Mouse (Mus musculus) Patski (cell line): ENCODE measurements around the gene Irak1bp1. TPM values are rescaled to one million over a fixed set of nuclear protein-coding genes. Genes with fewer than 3 reads are reported as not detected.

Experiments used
- ATAC-seq: fragments of 100-300 bp; one replicate; pipeline ENCODE4 v1.8.0; 2021
- CTCF ChIA-PET: fragments of 350-600 bp; sonication (Branson Sonifier 250); formaldehyde crosslinking; loops from one replicate; lab custom pipeline; 2022; ENCODE audit warnings: inconsistent platforms; lab: Charles Lee
- POLR2A ChIA-PET: fragments of 350-600 bp; sonication (Branson Sonifier 250); formaldehyde crosslinking; loops from one replicate; lab custom pipeline; 2022; ENCODE audit warnings: antibody characterized with exemption, inconsistent platforms; lab: Charles Lee
- DNase-seq: peaks from one replicate; pipeline ENCODE4 v3.0.0-alpha.2; 2011; ENCODE audit warnings: low read depth, low spot score
- H3K27me3 ChIP-seq: fragments of 371-371 bp; one replicate; pipeline ENCODE4 v1.5.1; 2021
- CTCF ChIP-seq: fragments of 100-300 bp; IDR thresholded peaks from one replicate; pipeline ENCODE4 v1.5.1; 2021
- in situ Hi-C: fragments of 300-500 bp; cut with MboI; formaldehyde crosslinking; loops from 3 replicates; pipeline ENCODE4 v1.11.1; 2018; ENCODE audit warnings: low pct_unique_long_range_greater_than_20kb, mixed read lengths
- polyA plus RNA-seq: library from polyadenylated mRNA; unstranded; gene quantifications from one replicate; pipeline ENCODE4 v1.2.3, GENCODE M21; 2021

The Irak1bp1 gene
- polyA plus RNA-seq, 1 experiment from 2014 or later, result 27.8 TPM

GRCm38 (mm10) chr9:82831891-82832290, 2.6 kb downstream of the Irak1bp1 start:
- no peaks in the 10 kb centered on the region for H3K27me3 ChIP-seq
- no peak for TF ChIP-seq CTCF
- ChIA-PET POLR2A (interaction anchor here (0.7 to 1.0 kb wide), 2 partner anchors 29 to 33 kb away, joined by 3 read pairs; no protein-coding TSS in a partner anchor), CTCF (no interaction called here)
- in situ Hi-C loops, result no loop called here
- DNase-seq (no peak), ATAC-seq (no peak)

DNA sequence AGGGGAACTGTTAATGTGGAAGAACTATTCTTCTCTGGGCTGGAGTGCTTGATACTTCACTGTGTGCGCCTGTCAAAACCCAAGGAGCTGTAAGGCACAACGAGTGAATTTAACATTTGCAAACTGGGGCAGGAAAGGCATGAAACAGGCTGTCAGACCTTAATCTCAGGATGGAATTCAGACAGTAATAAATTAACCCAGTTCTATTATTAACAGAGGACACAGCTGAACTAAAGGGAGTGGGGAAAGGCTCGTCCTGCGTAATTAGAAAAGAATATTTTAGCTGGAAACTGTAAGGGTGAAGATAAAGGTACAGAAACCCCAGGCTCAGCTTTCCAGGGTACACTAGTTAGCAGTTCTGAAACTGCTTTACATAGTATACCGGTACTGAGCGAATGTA, 6.6 kb downstream of the Irak1bp1 start:
- TF ChIP-seq CTCF, result no peak
- ATAC-seq, result peak; percentile 56
- ChIA-PET POLR2A (no interaction called here), CTCF (interaction anchor here (0.8 to 2.0 kb wide), 4 partner anchors 12 to 27 kb away, joined by 3 to 7 read pairs (median 4); no protein-coding TSS in a partner anchor)
- no peaks in the 10 kb centered on the region for H3K27me3 ChIP-seq
- in situ Hi-C loops, result no loop called here
- no peak for DNase-seq

DNA sequence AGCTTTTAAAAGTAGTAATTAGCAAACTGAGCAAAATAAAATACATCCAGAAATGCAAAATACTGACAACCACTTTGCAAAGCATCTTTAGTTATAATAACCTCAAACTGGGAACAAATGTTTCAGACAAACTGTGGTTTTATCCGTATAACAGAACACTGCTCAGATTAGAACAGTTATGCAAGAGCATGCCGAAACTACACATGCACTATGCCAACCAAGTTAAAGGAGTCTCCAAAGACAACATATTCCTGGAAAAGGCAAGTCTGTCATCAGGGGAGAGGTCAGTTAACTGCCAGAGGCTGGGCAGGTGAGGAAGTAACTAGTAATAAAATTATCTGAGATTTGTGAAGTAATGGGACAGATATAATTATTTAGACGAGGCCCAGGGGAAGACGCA, 13.3 kb downstream of the Irak1bp1 start:
- in situ Hi-C loops, result no loop called here
- H3K27me3 ChIP-seq, result no peaks in the 10 kb centered on the region
- ATAC-seq (no peak), DNase-seq (no peak)
- ChIA-PET POLR2A (no interaction called here), CTCF (no interaction called here)
- no peak for TF ChIP-seq CTCF

GRCm38 (mm10) chr9:82854040-82854439, 24.7 kb downstream of the Irak1bp1 start:
- in situ Hi-C loops, result no loop called here
- ChIA-PET CTCF (interaction anchor here (1.1 to 1.6 kb wide), 2 partner anchors 14 to 18 kb away, joined by 3 to 7 read pairs; no protein-coding TSS in a partner anchor), POLR2A (no interaction called here)
- peak; percentile 82 for TF ChIP-seq CTCF
- DNase-seq (no peak), ATAC-seq (peak; percentile 63)
- H3K27me3 ChIP-seq, result no peaks in the 10 kb centered on the region

DNA sequence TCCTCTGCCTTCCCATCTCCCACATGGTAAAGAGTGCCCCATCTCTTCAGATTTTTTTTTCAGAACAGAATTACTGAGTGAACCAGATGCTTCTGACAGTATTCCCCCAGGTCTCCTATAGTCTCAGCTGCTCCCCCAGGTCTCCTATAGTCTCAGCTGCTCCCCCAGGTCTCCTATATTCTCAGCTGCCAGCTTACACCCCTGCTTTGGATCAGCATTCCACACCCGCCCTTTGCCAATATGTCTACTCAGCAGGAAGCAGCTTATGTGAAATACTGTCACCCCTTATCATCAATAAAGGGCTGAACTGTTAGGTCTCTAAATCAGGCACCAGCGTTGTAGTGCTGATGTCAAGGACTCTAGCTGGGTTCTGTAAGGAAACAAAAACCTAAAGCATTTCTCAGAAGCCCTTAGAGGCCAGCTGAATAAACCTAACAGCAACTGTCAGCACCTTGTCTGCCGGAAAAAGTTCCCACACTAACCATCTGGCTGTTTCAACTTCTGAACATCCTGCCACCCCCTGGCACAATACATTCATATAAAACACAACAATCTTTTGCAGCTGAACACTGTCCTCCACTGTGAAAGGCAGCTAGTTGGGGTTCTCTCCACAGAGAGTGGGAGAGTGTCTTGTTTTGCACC, 25.8 kb downstream of the Irak1bp1 start:
- DNase-seq (no peak), ATAC-seq (no peak)
- in situ Hi-C loops, result no loop called here
- no peak for TF ChIP-seq CTCF
- H3K27me3 ChIP-seq, result no peaks in the 10 kb centered on the region
- ChIA-PET POLR2A (no interaction called here), CTCF (interaction anchor here (0.9 kb wide), 1 partner anchor 516 kb away, joined by 3 read pairs; no protein-coding TSS in a partner anchor)

GRCm38 (mm10) chr9:82856241-82856640, 26.9 kb downstream of the Irak1bp1 start:
- CTCF ChIA-PET, result interaction anchor here (0.9 kb wide), 1 partner anchor 515 kb away, joined by 3 read pairs; no protein-coding TSS in a partner anchor
- H3K27me3 ChIP-seq, result no peaks in the 10 kb centered on the region
- TF ChIP-seq CTCF, result no peak
- in situ Hi-C loops, result no loop called here
- POLR2A ChIA-PET, result no interaction called here
- ATAC-seq, result no peak
- no peak for DNase-seq

GRCm38 (mm10) chr9:82860805-82861204, 31.5 kb downstream of the Irak1bp1 start:
- ChIA-PET POLR2A (interaction anchor here (0.6 kb wide), 1 partner anchor 29 kb away, joined by 3 read pairs; no protein-coding TSS in a partner anchor), CTCF (interaction anchor here (0.8 to 2.0 kb wide), 2 partner anchors 11 to 25 kb away, joined by 3 to 4 read pairs; no protein-coding TSS in a partner anchor)
- H3K27me3 ChIP-seq, result no peaks in the 10 kb centered on the region
- DNase-seq, result no peak
- in situ Hi-C loops, result no loop called here
- no peak for ATAC-seq
- no peak for TF ChIP-seq CTCF

GRCm38 (mm10) chr9:82861316-82861715, 32.0 kb downstream of the Irak1bp1 start:
- DNase-seq (no peak), ATAC-seq (no peak)
- POLR2A ChIA-PET, result no interaction called here
- in situ Hi-C loops, result no loop called here
- CTCF ChIA-PET, result interaction anchor here (0.8 to 2.0 kb wide), 2 partner anchors 11 to 25 kb away, joined by 3 to 4 read pairs; no protein-coding TSS in a partner anchor
- no peaks in the 10 kb centered on the region for H3K27me3 ChIP-seq
- TF ChIP-seq CTCF, result no peak

DNA sequence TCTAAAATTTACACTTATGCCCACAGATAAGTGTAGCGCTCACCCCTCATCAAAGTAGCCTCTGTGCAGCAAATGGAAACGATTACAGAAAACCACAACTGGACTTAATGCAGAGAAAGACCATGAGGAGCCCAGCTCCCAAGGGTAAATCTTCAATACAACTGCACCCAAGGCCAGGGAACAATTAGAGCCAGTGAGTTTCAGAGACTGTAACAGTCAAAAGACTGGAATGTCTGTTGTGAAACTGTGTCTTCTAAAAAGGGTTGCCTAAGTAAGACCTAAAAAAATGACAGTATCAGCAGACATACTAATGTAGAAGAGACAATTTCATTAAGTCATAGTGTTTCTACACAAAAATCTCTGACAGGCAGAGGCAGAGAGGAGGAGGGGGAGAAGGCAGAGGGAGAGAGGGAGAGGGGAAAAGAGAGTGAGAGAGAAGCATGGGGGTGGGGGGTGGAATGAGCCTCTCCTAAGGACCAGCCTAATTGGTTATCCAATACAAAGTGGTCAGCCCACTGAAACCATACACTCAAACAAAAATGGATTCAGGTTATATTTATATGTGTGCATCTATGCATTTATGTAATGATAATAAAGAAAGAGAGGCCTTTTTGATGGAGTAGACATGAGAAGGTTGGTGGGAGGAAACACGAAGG, 32.6 kb downstream of the Irak1bp1 start:
- no peak for DNase-seq
- ATAC-seq, result peak; percentile 54
- POLR2A ChIA-PET, result no interaction called here
- TF ChIP-seq CTCF, result no peak
- CTCF ChIA-PET, result interaction anchor here (0.8 to 2.0 kb wide), 2 partner anchors 12 to 26 kb away, joined by 3 to 4 read pairs; no protein-coding TSS in a partner anchor
- in situ Hi-C loops, result no loop called here
- no peaks in the 10 kb centered on the region for H3K27me3 ChIP-seq

- TF ChIP-seq CTCF, result no peak
- no peaks in the 10 kb centered on the region for H3K27me3 ChIP-seq
- ChIA-PET POLR2A (no interaction called here), CTCF (interaction anchor here (1.2 kb wide), 1 partner anchor 9 kb away, joined by 4 read pairs; no protein-coding TSS in a partner anchor)
- ATAC-seq (no peak), DNase-seq (no peak)
- in situ Hi-C loops, result no loop called here
Measured at GRCm38 (mm10) chr9:82866121-82866520, 36.8 kb downstream of the Irak1bp1 start.

DNA sequence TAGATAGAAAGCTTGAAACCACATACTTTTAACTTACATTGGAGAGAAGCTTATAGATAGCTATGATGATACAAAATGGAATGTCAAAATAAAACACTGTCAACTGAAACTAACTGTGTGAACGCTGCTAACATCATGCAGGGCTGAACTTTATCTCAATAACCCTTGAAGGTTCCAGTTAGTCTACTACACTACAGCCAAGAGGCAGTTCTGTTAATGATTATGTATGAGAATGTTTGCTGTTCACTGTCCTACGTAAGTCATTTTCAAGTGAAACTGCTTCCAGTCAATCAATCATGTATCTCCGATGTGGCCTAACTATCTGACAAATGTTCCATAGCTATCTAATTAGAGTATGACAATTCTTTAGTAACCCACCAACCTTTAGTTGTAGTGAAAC, 38.4 kb downstream of the Irak1bp1 start:
- CTCF ChIA-PET, result no interaction called here
- no peak for ATAC-seq
- in situ Hi-C loops, result no loop called here
- POLR2A ChIA-PET, result interaction anchor here (0.6 kb wide), 1 partner anchor 35 kb away, joined by 3 read pairs; no protein-coding TSS in a partner anchor
- no peaks in the 10 kb centered on the region for H3K27me3 ChIP-seq
- no peak for DNase-seq
- no peak for TF ChIP-seq CTCF
